Mouse (Mus musculus): ENCODE data around the gene Creb5.

DNA sequence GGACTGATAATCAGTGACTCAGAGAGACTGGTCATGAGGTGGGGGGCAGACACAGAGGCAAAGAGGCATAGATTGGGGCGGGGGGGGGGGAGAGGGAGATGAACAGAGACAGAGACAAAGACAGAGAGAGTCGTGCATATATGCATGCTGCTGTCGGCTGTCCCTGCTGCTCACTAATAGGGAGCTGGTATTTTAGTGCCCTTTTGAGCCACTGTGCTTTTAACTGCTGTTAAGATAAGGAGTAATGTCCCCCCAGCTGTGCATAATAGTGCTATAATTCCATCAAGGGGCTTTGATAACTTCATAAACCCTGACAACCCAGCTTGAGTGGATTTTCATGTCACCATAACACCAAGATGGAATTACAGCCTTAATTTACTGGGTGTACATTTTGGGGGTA lies 134.3 kb downstream of the Creb5 start:
- TF ChIP-seq CTCF (IDR thresholded peaks at IDR 0.05; ENCODE audit: insufficient read depth, low read length), result no peak
- TF ChIP-seq POLR2A (IDR thresholded peaks at IDR 0.05; ENCODE audit: borderline replicate concordance, extremely low read depth, low read depth, low read length), result no peak

All from lung, adult 2 months (tissue).